Mouse (Mus musculus): ENCODE measurements around the gene Tmem176a. TPM values are rescaled to one million over a fixed set of nuclear protein-coding genes. Genes with fewer than 3 reads are reported as not detected.
"Not testable (repeated sequence)": the region's sequence is repeated elsewhere in the genome, so short reads cannot be mapped to it uniquely, and the experiment has no call there.

Gene Tmem176a
- polyA plus RNA-seq, 1 experiment from 2014 or later: 22.8 TPM

DNA sequence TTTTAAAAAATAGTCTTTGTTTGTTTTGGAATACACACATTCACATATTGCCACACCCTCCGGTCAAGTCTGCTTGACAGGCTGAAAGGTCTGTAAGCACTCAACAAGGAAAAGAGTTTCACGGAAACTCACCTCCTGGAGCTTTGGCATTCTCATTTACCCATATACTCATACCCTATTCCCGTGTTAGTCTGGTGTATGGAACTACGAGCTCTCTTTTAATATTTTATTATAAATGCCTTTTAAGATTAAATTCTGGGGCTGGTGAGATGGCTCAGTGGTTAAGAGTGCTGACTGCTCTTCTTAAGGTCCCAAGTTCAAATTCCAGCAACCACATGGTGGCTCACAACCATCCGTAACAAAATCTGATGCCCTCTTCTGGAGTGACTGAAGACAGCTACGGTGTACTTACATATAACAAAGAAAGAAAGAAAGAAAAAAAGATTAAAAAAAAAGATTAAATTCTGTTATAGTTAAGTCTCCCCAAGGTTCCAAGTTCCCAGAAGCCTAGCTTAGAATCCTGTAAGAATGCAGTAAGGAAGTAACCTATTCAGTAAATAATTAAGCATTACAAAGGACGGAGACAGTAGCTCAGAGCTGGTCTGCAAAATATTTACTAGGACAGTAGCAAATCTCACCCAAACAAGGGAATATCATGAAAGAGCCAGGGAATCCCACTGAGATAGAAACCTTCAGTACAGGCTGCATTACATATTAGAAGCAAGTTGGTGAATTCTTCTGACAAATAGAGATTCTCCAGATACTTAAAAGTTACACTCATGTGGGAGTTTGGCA lies 18.5 kb upstream of the Tmem176a start:
- 84% methylated on average over 7 of the region's 7 CpGs for WGBS
- not testable (repeated sequence) for H3K4me1 ChIP-seq (ENCODE audit: control insufficient read depth, insufficient read depth, low read length)

DNA sequence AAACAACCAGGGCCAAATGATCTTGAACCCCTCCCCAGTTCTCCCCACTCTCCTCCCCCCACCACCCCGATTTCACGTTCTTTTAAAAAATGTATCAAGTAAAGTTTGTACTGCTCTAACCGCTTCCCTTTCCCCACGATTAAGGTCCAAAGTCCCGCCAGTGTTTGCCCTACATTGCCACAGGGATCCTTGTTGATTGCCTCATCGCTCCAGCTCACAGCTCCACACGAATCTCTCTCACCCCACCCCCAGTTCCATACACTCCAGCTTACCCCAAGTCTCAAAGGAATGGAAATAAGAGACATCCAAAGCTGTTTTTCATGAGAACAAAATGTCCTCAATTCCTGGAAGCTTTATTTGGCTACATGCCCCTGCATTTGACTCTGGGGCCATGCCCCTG lies 15.7 kb upstream of the Tmem176a start:
- DNase-seq (ENCODE audit: low spot score): no peak
- Histone ChIP-seq H3K9ac (ENCODE audit: low read length) (no peak overlapping the region), H3K36me3 (ENCODE audit: control insufficient read depth, insufficient read depth, low read length) (no peaks in the 10 kb centered on the region), H3K9me3 (ENCODE audit: control insufficient read depth, low read length) (no peaks in the 10 kb centered on the region), H3K4me3 (ENCODE audit: low read depth, low read length) (no peak overlapping the region), H3K27me3 (ENCODE audit: control insufficient read depth, insufficient read depth, low read length) (no peaks in the 10 kb centered on the region), H3K27ac (ENCODE audit: low read depth, low read length) (no peak overlapping the region), H3K4me2 (ENCODE audit: low read depth) (no peak overlapping the region), H3K4me1 (ENCODE audit: control insufficient read depth, insufficient read depth, low read length) (no peaks in the 10 kb centered on the region)
- 80% methylated on average over 7 of the region's 7 CpGs for WGBS
- ATAC-seq (ENCODE audit: insufficient read depth, low FRiP score, low TSS enrichment): no peak

More for the DNA sequence above, 18.5 kb upstream of the Tmem176a start:
- DNase-seq (ENCODE audit: low spot score); H3K27ac ChIP-seq (ENCODE audit: low read depth, low read length); H3K36me3 ChIP-seq (ENCODE audit: control insufficient read depth, insufficient read depth, low read length); H3K4me3 ChIP-seq (ENCODE audit: low read depth, low read length); H3K9me3 ChIP-seq (ENCODE audit: control insufficient read depth, low read length); H3K4me2 ChIP-seq (ENCODE audit: low read depth); H3K9ac ChIP-seq (ENCODE audit: low read length); ATAC-seq (ENCODE audit: insufficient read depth, low FRiP score, low TSS enrichment); H3K27me3 ChIP-seq (ENCODE audit: control insufficient read depth, insufficient read depth, low read length): not testable (repeated sequence)

GRCm38 (mm10) chr6:48828976-48829375 lies 11.7 kb upstream of the Tmem176a start:
- no peaks in the 10 kb centered on the region for H3K9me3 ChIP-seq (ENCODE audit: control insufficient read depth, low read length)
- H3K9ac ChIP-seq (ENCODE audit: low read length): no peak overlapping the region
- ATAC-seq (ENCODE audit: insufficient read depth, low FRiP score, low TSS enrichment): no peak
- H3K4me2 ChIP-seq (ENCODE audit: low read depth): no peak overlapping the region
- 74% methylated on average over 1 of the region's 1 CpGs for WGBS
- H3K36me3 ChIP-seq (ENCODE audit: control insufficient read depth, insufficient read depth, low read length): no peaks in the 10 kb centered on the region
- no peaks in the 10 kb centered on the region for H3K4me1 ChIP-seq (ENCODE audit: control insufficient read depth, insufficient read depth, low read length)
- DNase-seq (ENCODE audit: low spot score): no peak
- H3K27ac ChIP-seq (ENCODE audit: low read depth, low read length): no peak overlapping the region
- no peak overlapping the region for H3K4me3 ChIP-seq (ENCODE audit: low read depth, low read length)
- no peaks in the 10 kb centered on the region for H3K27me3 ChIP-seq (ENCODE audit: control insufficient read depth, insufficient read depth, low read length)

- Histone ChIP-seq H3K27me3 (ENCODE audit: control insufficient read depth, insufficient read depth, low read length) (no peaks in the 10 kb centered on the region), H3K4me3 (ENCODE audit: low read depth, low read length) (no peak overlapping the region), H3K36me3 (ENCODE audit: control insufficient read depth, insufficient read depth, low read length) (no peaks in the 10 kb centered on the region), H3K4me1 (ENCODE audit: control insufficient read depth, insufficient read depth, low read length) (no peaks in the 10 kb centered on the region), H3K27ac (ENCODE audit: low read depth, low read length) (no peak overlapping the region), H3K9ac (ENCODE audit: low read length) (no peak overlapping the region), H3K4me2 (ENCODE audit: low read depth) (no peak overlapping the region), H3K9me3 (ENCODE audit: control insufficient read depth, low read length) (no peaks in the 10 kb centered on the region)
- ATAC-seq (ENCODE audit: insufficient read depth, low FRiP score, low TSS enrichment) (no peak), DNase-seq (ENCODE audit: low spot score) (no peak)
These were observed 11.1 kb upstream of the Tmem176a start for GRCm38 (mm10) chr6:48829651-48830050.

GRCm38 (mm10) chr6:48830241-48830640 lies 10.5 kb upstream of the Tmem176a start:
- no peaks in the 10 kb centered on the region for H3K4me1 ChIP-seq (ENCODE audit: control insufficient read depth, insufficient read depth, low read length)
- H3K4me3 ChIP-seq (ENCODE audit: low read depth, low read length): no peak overlapping the region
- H3K9me3 ChIP-seq (ENCODE audit: control insufficient read depth, low read length): no peaks in the 10 kb centered on the region
- WGBS: 80% methylated on average over 1 of the region's 1 CpGs
- H3K27ac ChIP-seq (ENCODE audit: low read depth, low read length): no peak overlapping the region
- no peaks in the 10 kb centered on the region for H3K27me3 ChIP-seq (ENCODE audit: control insufficient read depth, insufficient read depth, low read length)
- no peak overlapping the region for H3K9ac ChIP-seq (ENCODE audit: low read length)
- ATAC-seq (ENCODE audit: insufficient read depth, low FRiP score, low TSS enrichment): no peak
- H3K4me2 ChIP-seq (ENCODE audit: low read depth): no peak overlapping the region
- DNase-seq (ENCODE audit: low spot score): no peak
- H3K36me3 ChIP-seq (ENCODE audit: control insufficient read depth, insufficient read depth, low read length): no peaks in the 10 kb centered on the region

GRCm38 (mm10) chr6:48831141-48831540 lies 9.6 kb upstream of the Tmem176a start:
- no peak for DNase-seq (ENCODE audit: low spot score)

GRCm38 (mm10) chr6:48832426-48832825 lies 8.3 kb upstream of the Tmem176a start:
- Histone ChIP-seq H3K4me3 (ENCODE audit: low read depth, low read length) (no peak overlapping the region), H3K4me1 (ENCODE audit: control insufficient read depth, insufficient read depth, low read length) (no peaks in the 10 kb centered on the region), H3K9me3 (ENCODE audit: control insufficient read depth, low read length) (no peaks in the 10 kb centered on the region), H3K27ac (ENCODE audit: low read depth, low read length) (no peak overlapping the region), H3K9ac (ENCODE audit: low read length) (no peak overlapping the region), H3K36me3 (ENCODE audit: control insufficient read depth, insufficient read depth, low read length) (no peaks in the 10 kb centered on the region), H3K4me2 (ENCODE audit: low read depth) (no peak overlapping the region), H3K27me3 (ENCODE audit: control insufficient read depth, insufficient read depth, low read length) (no peaks in the 10 kb centered on the region)
- WGBS: 91% methylated on average over 1 of the region's 1 CpGs
- ATAC-seq (ENCODE audit: insufficient read depth, low FRiP score, low TSS enrichment) (no peak), DNase-seq (ENCODE audit: low spot score) (no peak)

More at GRCm38 (mm10) chr6:48831141-48831540, 9.6 kb upstream of the Tmem176a start:
- ATAC-seq (ENCODE audit: insufficient read depth, low FRiP score, low TSS enrichment): no peak
- no peaks in the 10 kb centered on the region for H3K27me3 ChIP-seq (ENCODE audit: control insufficient read depth, insufficient read depth, low read length)
- H3K9ac ChIP-seq (ENCODE audit: low read length): no peak overlapping the region
- 85% methylated on average over 5 of the region's 5 CpGs for WGBS
- no peak overlapping the region for H3K4me3 ChIP-seq (ENCODE audit: low read depth, low read length)
- no peaks in the 10 kb centered on the region for H3K36me3 ChIP-seq (ENCODE audit: control insufficient read depth, insufficient read depth, low read length)
- H3K9me3 ChIP-seq (ENCODE audit: control insufficient read depth, low read length): no peaks in the 10 kb centered on the region
- no peaks in the 10 kb centered on the region for H3K4me1 ChIP-seq (ENCODE audit: control insufficient read depth, insufficient read depth, low read length)
- H3K4me2 ChIP-seq (ENCODE audit: low read depth): no peak overlapping the region
- no peak overlapping the region for H3K27ac ChIP-seq (ENCODE audit: low read depth, low read length)

DNA sequence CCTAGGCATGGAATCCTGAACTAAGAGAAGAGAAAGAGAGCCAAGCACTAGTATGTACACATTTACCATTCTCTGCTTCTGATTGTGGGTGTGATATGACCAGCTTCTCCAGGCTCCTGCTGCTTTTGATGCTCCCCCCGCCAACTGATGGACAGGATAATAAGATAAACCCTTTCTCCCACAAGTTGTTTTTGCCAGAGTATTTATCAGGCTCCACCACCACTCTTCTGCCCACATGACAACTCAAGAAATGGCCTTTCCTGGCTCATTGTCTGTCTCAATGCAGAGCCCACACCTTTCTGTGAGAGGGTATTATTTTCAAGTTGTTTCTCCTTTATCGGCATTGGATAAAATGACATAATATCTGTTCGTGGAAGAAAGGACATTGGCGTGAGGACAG lies 7.2 kb upstream of the Tmem176a start:
- no peak for DNase-seq (ENCODE audit: low spot score)

DNA sequence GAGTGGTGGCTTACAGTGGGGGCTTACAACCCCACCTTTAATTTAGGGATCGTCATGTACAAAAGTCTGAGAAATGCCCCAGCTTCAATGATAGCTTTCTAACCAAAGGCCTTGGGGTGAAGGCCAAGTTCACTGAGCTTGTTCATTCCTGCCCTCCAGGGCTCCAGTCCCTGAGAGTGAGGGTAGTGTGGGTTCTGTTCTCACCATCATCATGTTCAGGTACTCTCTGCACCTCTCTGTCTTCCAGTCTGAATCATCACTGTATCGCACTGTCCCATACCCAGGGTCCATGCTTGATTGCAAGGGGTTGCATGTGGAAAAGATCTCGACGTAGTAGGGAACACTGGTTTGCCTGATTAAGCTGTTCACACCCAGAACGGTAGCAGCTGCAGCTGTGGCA lies 5.5 kb upstream of the Tmem176a start:
- no peaks in the 10 kb centered on the region for H3K9me3 ChIP-seq (ENCODE audit: control insufficient read depth, low read length)
- no peak overlapping the region for H3K4me2 ChIP-seq (ENCODE audit: low read depth)
- no peak overlapping the region for H3K27ac ChIP-seq (ENCODE audit: low read depth, low read length)
- H3K27me3 ChIP-seq (ENCODE audit: control insufficient read depth, insufficient read depth, low read length): no peaks in the 10 kb centered on the region
- no peaks in the 10 kb centered on the region for H3K36me3 ChIP-seq (ENCODE audit: control insufficient read depth, insufficient read depth, low read length)
- no peak overlapping the region for H3K9ac ChIP-seq (ENCODE audit: low read length)
- DNase-seq (ENCODE audit: low spot score) (no peak), ATAC-seq (ENCODE audit: insufficient read depth, low FRiP score, low TSS enrichment) (no peak)
- H3K4me1 ChIP-seq (ENCODE audit: control insufficient read depth, insufficient read depth, low read length): no peaks in the 10 kb centered on the region
- 92% methylated on average over 5 of the region's 5 CpGs for WGBS
- no peak overlapping the region for H3K4me3 ChIP-seq (ENCODE audit: low read depth, low read length)

More for the DNA sequence above, 7.2 kb upstream of the Tmem176a start:
- no peaks in the 10 kb centered on the region for H3K4me1 ChIP-seq (ENCODE audit: control insufficient read depth, insufficient read depth, low read length)
- ATAC-seq (ENCODE audit: insufficient read depth, low FRiP score, low TSS enrichment): no peak
- H3K4me3 ChIP-seq (ENCODE audit: low read depth, low read length): no peak overlapping the region
- no peaks in the 10 kb centered on the region for H3K27me3 ChIP-seq (ENCODE audit: control insufficient read depth, insufficient read depth, low read length)
- no peaks in the 10 kb centered on the region for H3K36me3 ChIP-seq (ENCODE audit: control insufficient read depth, insufficient read depth, low read length)
- no peak overlapping the region for H3K27ac ChIP-seq (ENCODE audit: low read depth, low read length)
- H3K9me3 ChIP-seq (ENCODE audit: control insufficient read depth, low read length): no peaks in the 10 kb centered on the region
- H3K9ac ChIP-seq (ENCODE audit: low read length): no peak overlapping the region
- WGBS: 92% methylated on average over 4 of the region's 4 CpGs
- no peak overlapping the region for H3K4me2 ChIP-seq (ENCODE audit: low read depth)

All from neural tube, embryonic 11.5 days (tissue).